Mouse (Mus musculus): ENCODE results near the gene Hist1h4m. TPM values are rescaled to one million over a fixed set of nuclear protein-coding genes. Genes with fewer than 3 reads are reported as not detected.

Gene Hist1h4m
- not detected in 2 replicates for polyA plus RNA-seq (2015; fragmentation: Nextera tagmentation; extraction: Ambion mirVana)

GRCm38 (mm10) chr13:21811539-21811938 is at the start of gene Hist1h4m:
TSS of gene Hist1h4m (plus strand) at chr13:21811746.

DNA sequence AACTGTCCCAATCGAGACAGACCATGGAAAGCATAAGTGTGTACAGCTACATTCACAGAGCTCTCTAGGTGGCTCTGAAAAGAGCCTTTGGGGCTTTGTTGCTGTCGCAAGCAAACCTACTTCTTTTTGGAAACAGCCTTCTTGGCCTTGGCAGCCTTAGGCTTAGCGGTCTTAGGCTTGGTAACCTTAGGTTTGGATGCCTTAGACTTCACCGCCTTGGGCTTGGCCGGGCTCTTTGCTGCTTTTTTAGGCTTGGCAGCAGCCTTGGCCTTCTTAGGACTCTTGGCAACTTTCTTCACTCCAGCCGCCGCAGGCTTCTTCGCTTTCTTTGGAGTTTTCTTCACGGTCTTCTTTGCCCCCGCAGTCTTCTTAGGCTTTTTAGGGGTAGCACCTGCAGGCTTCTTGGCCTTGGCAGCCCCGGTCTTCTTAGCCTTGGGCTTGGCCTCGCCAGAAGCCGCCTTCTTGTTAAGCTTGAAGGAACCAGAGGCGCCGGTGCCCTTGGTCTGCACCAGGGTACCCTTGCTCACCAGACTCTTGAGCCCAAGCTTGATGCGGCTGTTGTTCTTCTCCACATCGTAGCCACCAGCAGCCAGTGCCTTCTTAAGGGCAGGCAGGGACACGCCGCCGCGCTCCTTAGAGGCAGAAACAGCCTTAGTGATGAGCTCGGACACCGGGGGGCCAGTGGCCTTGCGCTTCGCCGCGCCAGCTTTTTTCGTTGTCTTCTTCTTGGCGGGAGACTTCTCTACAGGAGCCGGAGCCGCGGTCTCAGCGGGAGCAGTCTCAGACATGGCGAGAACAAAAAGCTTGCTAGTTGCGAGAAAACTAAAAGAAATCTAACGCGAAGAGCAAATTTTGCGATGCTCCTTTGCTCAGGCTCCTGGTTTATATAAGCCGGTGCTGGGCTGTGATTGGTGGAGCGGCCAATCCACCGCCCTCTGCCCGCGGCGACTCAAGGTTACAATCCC is 31.5 kb upstream of the Hist1h4m start, which contains the start of gene Hist1h1b:
Hist1h1b (minus strand) TSS at position 859 of the 965 bp plus-strand sequence.

GRCm38 (mm10) chr13:21783255-21783617 is 28.3 kb upstream of the Hist1h4m start, which contains the start of gene Hist1h3i:
TSS of gene Hist1h3i (minus strand) at chr13:21783370.

DNA sequence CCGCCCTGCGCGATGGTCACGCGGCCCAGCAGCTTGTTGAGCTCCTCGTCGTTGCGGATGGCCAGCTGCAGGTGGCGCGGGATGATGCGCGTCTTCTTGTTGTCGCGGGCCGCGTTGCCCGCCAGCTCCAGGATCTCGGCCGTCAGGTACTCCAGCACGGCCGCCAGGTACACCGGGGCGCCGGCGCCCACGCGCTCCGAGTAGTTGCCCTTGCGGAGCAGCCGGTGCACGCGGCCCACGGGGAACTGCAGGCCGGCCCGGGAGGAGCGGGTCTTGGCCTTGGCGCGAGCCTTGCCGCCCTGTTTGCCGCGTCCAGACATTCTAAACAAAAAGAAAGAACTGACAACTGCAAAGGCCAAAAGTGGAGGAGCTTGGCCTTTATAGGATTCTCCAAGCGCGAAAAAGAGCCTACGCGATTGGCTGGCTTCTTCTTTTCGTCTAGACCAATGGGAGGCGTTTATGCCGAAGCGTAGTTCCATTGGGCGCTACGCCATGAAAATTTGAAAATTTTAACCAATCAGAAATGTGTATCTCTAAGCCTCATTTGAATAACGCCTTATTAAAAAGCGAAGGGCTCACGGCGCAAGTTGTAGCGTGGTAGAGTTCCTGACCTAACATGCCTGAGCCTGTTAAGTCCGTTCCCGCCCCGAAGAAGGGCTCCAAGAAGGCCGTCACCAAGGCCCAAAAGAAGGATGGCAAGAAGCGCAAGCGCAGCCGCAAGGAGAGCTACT is 24.5 kb upstream of the Hist1h4m start, which contains the start of the genes Hist1h2an and Hist1h2bp:
Hist1h2an (minus strand) TSS at position 320 of the 731 bp plus-strand sequence.
Hist1h2bp (plus strand) TSS at position 563 of the 731 bp plus-strand sequence.

DNA sequence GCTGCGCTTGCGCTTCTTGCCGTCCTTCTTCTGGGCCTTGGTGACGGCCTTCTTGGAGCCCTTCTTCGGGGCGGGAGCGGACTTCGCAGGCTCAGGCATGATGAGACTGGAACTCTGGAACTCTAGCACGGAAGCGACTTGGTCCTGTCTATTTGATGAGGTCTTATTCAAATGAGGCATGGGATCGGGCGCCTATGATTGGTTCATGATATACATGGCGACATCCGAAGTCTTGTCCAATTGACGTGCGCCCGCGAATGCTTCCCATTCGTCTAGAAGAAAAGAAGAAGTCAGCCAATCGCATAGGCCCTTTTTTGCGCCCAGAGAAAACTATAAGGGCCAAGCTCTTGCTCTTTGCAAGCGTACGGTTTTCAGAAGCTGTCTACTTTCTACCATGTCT is 1.5 kb upstream of the Hist1h4m start, which contains the start of the genes Hist1h2bq and Hist1h2ao:
Hist1h2bq (minus strand) TSS at position 125 of the 400 bp plus-strand sequence.
Hist1h2ao (plus strand) TSS at position 393 of the 400 bp plus-strand sequence.

GRCm38 (mm10) chr13:21831418-21832394 is 20.2 kb downstream of the Hist1h4m start, which contains the start of gene Hist1h4n:
TSS of gene Hist1h4n (minus strand) at chr13:21832196.

GRCm38 (mm10) chr13:21833461-21833860 is 21.9 kb downstream of the Hist1h4m start, which contains the start of the genes Hist1h2ap and Hist1h2br:
TSS of gene Hist1h2ap (minus strand) at chr13:21833507.
TSS of gene Hist1h2br (plus strand) at chr13:21833743.

Other genes with a start within 250 kb of the Hist1h4m start
- gene Olfr1364, start 230.0 kb upstream of the Hist1h4m start, polyA plus RNA-seq (2015; fragmentation: Nextera tagmentation; extraction: Ambion mirVana): not detected in 2 replicates
- gene Olfr1362, start 197.7 kb upstream of the Hist1h4m start, polyA plus RNA-seq (2015; fragmentation: Nextera tagmentation; extraction: Ambion mirVana): not detected in 2 replicates
- gene Olfr11, start 169.2 kb upstream of the Hist1h4m start, polyA plus RNA-seq (2015; fragmentation: Nextera tagmentation; extraction: Ambion mirVana): not detected in 2 replicates
- not detected in 2 replicates for gene Olfr1361, start 148.4 kb upstream of the Hist1h4m start, polyA plus RNA-seq (2015; fragmentation: Nextera tagmentation; extraction: Ambion mirVana)
- gene Olfr1360, start 134.3 kb upstream of the Hist1h4m start, polyA plus RNA-seq (2015; fragmentation: Nextera tagmentation; extraction: Ambion mirVana): not detected in 2 replicates
- not detected in 2 replicates for gene Olfr1359, start 113.6 kb upstream of the Hist1h4m start, polyA plus RNA-seq (2015; fragmentation: Nextera tagmentation; extraction: Ambion mirVana)
- gene Hist1h2bl, start 95.6 kb upstream of the Hist1h4m start, polyA plus RNA-seq (2015; fragmentation: Nextera tagmentation; extraction: Ambion mirVana): 4.7 and 5.7 TPM in 2 replicates
- 57.8 and 92.8 TPM in 2 replicates for gene Hist1h2ai, start 95.3 kb upstream of the Hist1h4m start, polyA plus RNA-seq (2015; fragmentation: Nextera tagmentation; extraction: Ambion mirVana)
- gene Hist1h3h, start 94.1 kb upstream of the Hist1h4m start, polyA plus RNA-seq (2015; fragmentation: Nextera tagmentation; extraction: Ambion mirVana): 33.5 and 37.1 TPM in 2 replicates
- gene Hist1h2bm, start 89.7 kb upstream of the Hist1h4m start, polyA plus RNA-seq (2015; fragmentation: Nextera tagmentation; extraction: Ambion mirVana): 7.3 and 10.3 TPM in 2 replicates
- 0.62 and 0.67 TPM in 2 replicates for gene Hist1h4j, start 76.7 kb upstream of the Hist1h4m start, polyA plus RNA-seq (2015; fragmentation: Nextera tagmentation; extraction: Ambion mirVana)
- gene Hist1h4k, start 61.2 kb upstream of the Hist1h4m start, polyA plus RNA-seq (2015; fragmentation: Nextera tagmentation; extraction: Ambion mirVana): 14.9 and 17.9 TPM in 2 replicates
- 201 and 221 TPM in 2 replicates for gene Hist1h2ak, start 57.9 kb upstream of the Hist1h4m start, polyA plus RNA-seq (2015; fragmentation: Nextera tagmentation; extraction: Ambion mirVana)
- 32.0 and 36.8 TPM in 2 replicates for gene Hist1h2bn, start 57.6 kb upstream of the Hist1h4m start, polyA plus RNA-seq (2015; fragmentation: Nextera tagmentation; extraction: Ambion mirVana)
- gene Hist1h1b, start 31.1 kb upstream of the Hist1h4m start, polyA plus RNA-seq (2015; fragmentation: Nextera tagmentation; extraction: Ambion mirVana): 52.6 and 68.3 TPM in 2 replicates
- gene Hist1h3i, start 28.4 kb upstream of the Hist1h4m start, polyA plus RNA-seq (2015; fragmentation: Nextera tagmentation; extraction: Ambion mirVana): 233 and 297 TPM in 2 replicates
- 27.1 and 37.7 TPM in 2 replicates for gene Hist1h2an, start 24.5 kb upstream of the Hist1h4m start, polyA plus RNA-seq (2015; fragmentation: Nextera tagmentation; extraction: Ambion mirVana)
- gene Hist1h2bp, start 24.3 kb upstream of the Hist1h4m start, polyA plus RNA-seq (2015; fragmentation: Nextera tagmentation; extraction: Ambion mirVana): 4.5 and 7.4 TPM in 2 replicates
- 43.0 and 51.7 TPM in 2 replicates for gene Hist1h2bq, start 1.5 kb upstream of the Hist1h4m start, polyA plus RNA-seq (2015; fragmentation: Nextera tagmentation; extraction: Ambion mirVana)
- gene Hist1h2ao, start 1.3 kb upstream of the Hist1h4m start, polyA plus RNA-seq (2015; fragmentation: Nextera tagmentation; extraction: Ambion mirVana): not detected in 2 replicates
- 24.4 and 26.3 TPM in 2 replicates for gene Hist1h4n, start 20.4 kb downstream of the Hist1h4m start, polyA plus RNA-seq (2015; fragmentation: Nextera tagmentation; extraction: Ambion mirVana)
- 7,403 and 9,418 TPM in 2 replicates for gene Hist1h2ap, start 21.8 kb downstream of the Hist1h4m start, polyA plus RNA-seq (2015; fragmentation: Nextera tagmentation; extraction: Ambion mirVana)
- gene Hist1h2br, start 22.0 kb downstream of the Hist1h4m start, polyA plus RNA-seq (2015; fragmentation: Nextera tagmentation; extraction: Ambion mirVana): 45.1 and 54.8 TPM in 2 replicates
- 1.5 and 1.9 TPM in 2 replicates for gene Zfp184, start 133.3 kb downstream of the Hist1h4m start, polyA plus RNA-seq (2015; fragmentation: Nextera tagmentation; extraction: Ambion mirVana)
- not detected in 2 replicates for gene Pom121l2, start 169.4 kb downstream of the Hist1h4m start, polyA plus RNA-seq (2015; fragmentation: Nextera tagmentation; extraction: Ambion mirVana)
- 1.4 and 2.5 TPM in 2 replicates for gene Prss16, start 198.0 kb downstream of the Hist1h4m start, polyA plus RNA-seq (2015; fragmentation: Nextera tagmentation; extraction: Ambion mirVana)
- gene Hist1h2ah, start 223.8 kb downstream of the Hist1h4m start, polyA plus RNA-seq (2015; fragmentation: Nextera tagmentation; extraction: Ambion mirVana): 25.1 and 47.6 TPM in 2 replicates
- gene Hist1h2bk, start 224.1 kb downstream of the Hist1h4m start, polyA plus RNA-seq (2015; fragmentation: Nextera tagmentation; extraction: Ambion mirVana): 3.8 and 5.7 TPM in 2 replicates
- gene Hist1h4i, start 229.6 kb downstream of the Hist1h4m start, polyA plus RNA-seq (2015; fragmentation: Nextera tagmentation; extraction: Ambion mirVana): 37.1 and 47.6 TPM in 2 replicates
- gene Hist1h2ag, start 231.2 kb downstream of the Hist1h4m start, polyA plus RNA-seq (2015; fragmentation: Nextera tagmentation; extraction: Ambion mirVana): 28.2 and 38.3 TPM in 2 replicates
- gene Hist1h2bj, start 231.5 kb downstream of the Hist1h4m start, polyA plus RNA-seq (2015; fragmentation: Nextera tagmentation; extraction: Ambion mirVana): 13.1 and 14.6 TPM in 2 replicates

Measured in spleen, postnatal 0 days (tissue).